Mouse (Mus musculus) erythroblast, embryonic 14.5 days (primary cell): Measurements from ENCODE around the gene Ikzf4.

Source experiments
- GATA1 ChIP-seq: IDR thresholded peaks from 2 replicates; pipeline ENCODE4 v1.6.1; 2012; ENCODE audit warnings: low read length, inconsistent platforms, mixed read lengths
- TAL1 ChIP-seq: IDR thresholded peaks from 3 replicates; pipeline ENCODE4 v1.6.1; 2012; ENCODE audit warnings: low read length, inconsistent platforms, mixed read lengths

DNA sequence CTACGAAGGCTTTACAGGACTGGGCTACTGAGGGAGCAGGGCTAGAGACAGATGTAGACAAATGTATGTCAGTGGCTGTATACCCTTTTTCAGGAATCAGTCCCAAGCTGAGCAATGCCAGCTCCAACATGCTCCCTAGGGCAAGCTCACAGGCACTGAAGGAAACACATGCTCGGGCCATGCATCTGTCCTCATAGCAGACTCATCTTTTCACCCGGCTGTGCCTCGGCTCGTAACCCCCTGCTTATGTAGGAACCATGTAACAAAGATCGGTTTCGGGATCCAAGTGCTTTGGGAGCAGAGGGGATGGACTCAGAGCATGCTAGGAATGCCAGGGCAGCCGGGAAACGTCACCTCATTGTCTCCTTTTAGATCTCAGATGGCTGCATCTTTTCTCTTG, 13.7 kb upstream of the Ikzf4 start:
- no peak for TF ChIP-seq GATA1
- TF ChIP-seq TAL1: no peak
